Mouse (Mus musculus) neutrophil, adult 5-6 weeks (primary cell): ENCODE data around the gene Tuba1b. TPM values are rescaled to one million over a fixed set of nuclear protein-coding genes. Genes with fewer than 3 reads are reported as not detected.
"Not testable (repeated sequence)": the region's sequence is repeated elsewhere in the genome, so short reads cannot be mapped to it uniquely, and the experiment has no call there.

ENCODE experiments used
- ATAC-seq: fragments of 151-379, 151-347 bp; 2 replicates; pipeline ENCODE4 v1.8.0; 2017; ENCODE audit warnings: mild to moderate bottlenecking, moderate TSS enrichment; ENCODE audit not compliant: insufficient number of reproducible peaks, poor library complexity, low FRiP score, severe bottlenecking; ENCODE audit errors: extremely low read depth
- total RNA-seq: library from RNA; stranded (forward); fragments of 200-1000 nt; gene quantifications from 2 replicates; pipeline ENCODE4 v1.2.3, GENCODE M21; 2017

The Tuba1b gene
- total RNA-seq, 1 experiment from 2014 or later, result 88.6 TPM

GRCm38 (mm10) chr15:98955324-98955723, 21.0 kb upstream of the Tuba1b start:
- no peak for ATAC-seq

- ATAC-seq, result no peak
Measured at GRCm38 (mm10) chr15:98954425-98955253, 20.3 kb upstream of the Tuba1b start.

GRCm38 (mm10) chr15:98953401-98954356, 19.3 kb upstream of the Tuba1b start, which contains the start of the genes Gm49450 and Tuba1a:
TSS of gene Gm49450 (minus strand) at chr15:98953551.
TSS of gene Tuba1a (minus strand) at chr15:98953703.
- peak; percentile 94 for ATAC-seq

- ATAC-seq, result peak; percentile 54
Measured at GRCm38 (mm10) chr15:98952751-98953400, 18.5 kb upstream of the Tuba1b start.

- ATAC-seq, result no peak
Measured at GRCm38 (mm10) chr15:98952063-98952455, 17.7 kb upstream of the Tuba1b start.

- ATAC-seq, result not testable (repeated sequence)
Measured at GRCm38 (mm10) chr15:98951122-98952062, 17.0 kb upstream of the Tuba1b start.

- no peak for ATAC-seq
Measured at GRCm38 (mm10) chr15:98949607-98949892, 15.2 kb upstream of the Tuba1b start.

GRCm38 (mm10) chr15:98948857-98949606, 14.7 kb upstream of the Tuba1b start:
- no peak for ATAC-seq

GRCm38 (mm10) chr15:98948382-98948781, 14.0 kb upstream of the Tuba1b start:
- no peak for ATAC-seq

- no peak for ATAC-seq
Measured at GRCm38 (mm10) chr15:98947884-98948283, 13.5 kb upstream of the Tuba1b start.

- ATAC-seq, result no peak
Measured at GRCm38 (mm10) chr15:98943133-98943532, 8.8 kb upstream of the Tuba1b start.

- no peak for ATAC-seq
Measured at GRCm38 (mm10) chr15:98942081-98942480, 7.7 kb upstream of the Tuba1b start.

GRCm38 (mm10) chr15:98941539-98941938, 7.2 kb upstream of the Tuba1b start:
- no peak for ATAC-seq

- ATAC-seq, result no peak
Measured at GRCm38 (mm10) chr15:98940816-98941215, 6.5 kb upstream of the Tuba1b start.

- peak; percentile 30 for ATAC-seq
Measured at GRCm38 (mm10) chr15:98933833-98934216, 540 bp downstream of the Tuba1b start.

GRCm38 (mm10) chr15:98933004-98933671, 1.2 kb downstream of the Tuba1b start:
- not testable (repeated sequence) for ATAC-seq

GRCm38 (mm10) chr15:98930998-98931397, 3.4 kb downstream of the Tuba1b start:
- no peak for ATAC-seq
